Mouse (Mus musculus): Measurements from ENCODE around the gene Zmym3. TPM values are rescaled to one million over a fixed set of nuclear protein-coding genes. Genes with fewer than 3 reads are reported as not detected.
"Not testable (repeated sequence)": the region's sequence is repeated elsewhere in the genome, so short reads cannot be mapped to it uniquely, and the experiment has no call there.

The Zmym3 gene
- polyA plus RNA-seq, 1 experiment from 2014 or later, result 44.4 TPM

DNA sequence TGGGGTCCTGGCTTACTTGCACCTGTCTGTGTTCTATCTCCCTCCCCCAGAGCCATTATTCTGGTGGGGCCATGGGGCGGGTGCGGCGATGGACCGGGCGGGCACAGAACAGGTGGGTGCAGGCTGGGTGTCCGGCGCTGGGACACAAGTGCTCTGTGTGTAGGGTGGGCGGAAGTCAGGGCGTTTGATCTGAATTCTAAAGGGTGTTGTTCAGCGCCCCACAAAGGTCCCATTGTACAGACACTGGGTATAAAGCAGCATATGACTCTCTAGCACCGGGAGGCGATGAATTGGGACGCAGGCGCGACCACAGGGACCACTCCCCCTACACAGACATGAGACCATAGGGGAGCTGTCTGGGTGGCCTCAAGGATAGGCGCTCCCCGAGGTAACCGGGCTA, 37.2 kb downstream of the Zmym3 start:
- H3K36me3 ChIP-seq (ENCODE audit: control insufficient read depth, insufficient read depth, low read length), result no peaks in the 10 kb centered on the region
- ATAC-seq (no peak), DNase-seq (ENCODE audit: low spot score) (no peak)
- H3K4me1 ChIP-seq (ENCODE audit: control insufficient read depth, insufficient read depth, low read length), result no peaks in the 10 kb centered on the region
- H3K9me3 ChIP-seq (replicated peaks; ENCODE audit: control insufficient read depth, low read length), result no peaks in the 10 kb centered on the region
- no peak overlapping the region for H3K4me3 ChIP-seq (ENCODE audit: low read depth, low read length)
- H3K27ac ChIP-seq (ENCODE audit: low read depth, low read length), result no peak overlapping the region
- H3K9ac ChIP-seq (ENCODE audit: low read length), result no peak overlapping the region
- 29% methylated on average over 18 of the region's 18 CpGs for WGBS
- H3K4me2 ChIP-seq (ENCODE audit: low read length), result no peak overlapping the region
- H3K27me3 ChIP-seq (replicated peaks; ENCODE audit: control insufficient read depth, insufficient read depth, low read length), result 0 out of 2 replicates have a peak, but pooled peaks cover 14% of the 10 kb centered on the region

DNA sequence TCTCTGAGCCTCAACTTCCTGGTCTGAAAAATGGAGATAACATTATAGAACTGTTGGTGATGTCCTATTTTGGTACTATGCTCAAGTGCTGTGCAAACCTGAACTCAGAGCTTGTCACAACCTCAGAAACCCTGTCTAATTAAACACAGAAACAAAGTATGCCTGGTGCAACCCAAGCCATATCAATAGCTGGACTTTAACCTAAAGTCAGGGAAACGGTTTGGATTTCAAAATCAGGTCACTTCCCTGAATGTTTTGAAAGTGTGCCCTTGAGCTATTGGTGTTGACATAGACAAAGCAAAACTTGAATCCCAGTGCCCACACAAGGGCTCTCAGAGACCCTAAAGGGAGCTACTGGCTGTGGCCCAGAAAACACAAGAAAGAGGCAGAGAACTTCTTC, 40.9 kb downstream of the Zmym3 start:
- H3K27me3 ChIP-seq (replicated peaks; ENCODE audit: control insufficient read depth, insufficient read depth, low read length), result 0 out of 2 replicates have a peak, but pooled peaks cover 11% of the 10 kb centered on the region
- 74% methylated on average over 1 of the region's 1 CpGs for WGBS
- no peaks in the 10 kb centered on the region for H3K9me3 ChIP-seq (replicated peaks; ENCODE audit: control insufficient read depth, low read length)
- ATAC-seq, result no peak
- no peak overlapping the region for H3K4me2 ChIP-seq (ENCODE audit: low read length)
- no peak overlapping the region for H3K9ac ChIP-seq (ENCODE audit: low read length)
- H3K27ac ChIP-seq (ENCODE audit: low read depth, low read length), result no peak overlapping the region
- H3K36me3 ChIP-seq (ENCODE audit: control insufficient read depth, insufficient read depth, low read length), result no peaks in the 10 kb centered on the region
- no peaks in the 10 kb centered on the region for H3K4me1 ChIP-seq (ENCODE audit: control insufficient read depth, insufficient read depth, low read length)
- DNase-seq (ENCODE audit: low spot score), result no peak
- H3K4me3 ChIP-seq (ENCODE audit: low read depth, low read length), result no peak overlapping the region

DNA sequence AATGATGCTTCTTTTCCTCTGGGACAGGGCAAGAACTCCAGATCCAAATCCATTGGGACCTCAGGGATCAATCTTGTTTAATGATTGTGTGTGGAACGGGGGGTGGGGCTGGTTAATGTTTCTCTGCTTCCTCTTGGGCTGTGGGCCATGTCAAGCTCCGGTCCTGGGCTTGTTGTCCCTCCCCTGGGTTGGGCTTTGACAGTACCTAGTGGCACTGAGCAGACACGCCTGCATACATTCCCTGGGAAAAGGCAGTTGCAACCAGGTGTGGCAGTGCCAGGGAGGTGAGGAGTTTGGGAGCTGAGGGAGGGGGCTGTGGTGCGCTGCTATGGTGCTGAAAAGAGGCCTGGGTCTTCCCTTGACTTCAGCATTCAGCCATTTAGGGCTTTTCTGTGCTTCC, 43.6 kb downstream of the Zmym3 start:
- Histone ChIP-seq H3K4me1 (ENCODE audit: control insufficient read depth, insufficient read depth, low read length) (no peaks in the 10 kb centered on the region), H3K27ac (ENCODE audit: low read depth, low read length) (no peak overlapping the region), H3K36me3 (ENCODE audit: control insufficient read depth, insufficient read depth, low read length) (no peaks in the 10 kb centered on the region), H3K4me3 (ENCODE audit: low read depth, low read length) (no peak overlapping the region), H3K27me3 (replicated peaks; ENCODE audit: control insufficient read depth, insufficient read depth, low read length) (no peaks in the 10 kb centered on the region), H3K9ac (ENCODE audit: low read length) (no peak overlapping the region), H3K9me3 (replicated peaks; ENCODE audit: control insufficient read depth, low read length) (no peaks in the 10 kb centered on the region), H3K4me2 (ENCODE audit: low read length) (no peak overlapping the region)
- DNase-seq (ENCODE audit: low spot score) (no peak), ATAC-seq (no peak)
- WGBS, result 73% methylated on average over 4 of the region's 4 CpGs

DNA sequence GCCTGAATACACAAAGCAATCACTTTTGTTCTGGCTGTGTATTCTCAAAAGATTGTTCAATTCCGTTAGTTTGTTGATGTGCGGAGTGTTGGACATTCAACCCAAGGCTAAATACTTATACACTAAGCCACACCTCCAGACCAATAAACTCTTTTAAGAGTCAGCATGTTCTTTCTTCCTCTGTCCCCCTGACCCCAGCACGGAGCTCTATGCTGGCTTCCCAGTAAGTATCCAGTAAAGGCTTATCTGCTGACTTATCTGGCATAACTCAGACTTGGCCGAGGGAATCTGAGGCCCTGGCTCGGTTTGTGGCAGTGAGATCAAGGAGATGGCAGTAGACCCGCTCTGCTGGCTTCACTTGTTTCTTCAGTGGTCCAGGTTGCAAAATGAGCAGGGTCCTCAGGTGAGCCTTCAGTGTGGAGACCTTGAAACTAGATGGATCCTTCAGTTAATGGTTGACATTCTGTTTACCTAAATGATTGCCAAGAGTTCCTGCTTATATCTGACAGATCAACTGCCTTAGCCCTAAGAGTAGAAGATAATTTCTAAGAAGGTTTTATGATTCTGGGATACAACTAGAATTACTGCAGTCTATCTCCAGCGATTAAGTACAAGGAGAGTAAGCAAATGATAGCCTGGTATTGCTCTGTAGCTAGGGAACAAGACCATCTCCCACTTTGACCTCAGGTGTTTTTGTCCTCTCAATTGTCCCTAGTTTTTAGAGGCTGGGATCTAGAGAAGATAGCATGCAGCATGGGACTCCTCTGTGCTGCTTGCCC, 44.3 kb downstream of the Zmym3 start, which contains the start of gene Gjb1:
Gene Gjb1 (plus strand): TSS at position 189 of the 779 bp plus-strand sequence.
- Histone ChIP-seq H3K4me3 (ENCODE audit: low read depth, low read length) (no peak within 1 kb of the TSS), H3K27me3 (replicated peaks; ENCODE audit: control insufficient read depth, insufficient read depth, low read length) (no peaks in the 10 kb centered on the region), H3K9ac (ENCODE audit: low read length) (no peak within 1 kb of the TSS), H3K27ac (ENCODE audit: low read depth, low read length) (no peak within 1 kb of the TSS), H3K4me2 (ENCODE audit: low read length) (no peak within 1 kb of the TSS), H3K9me3 (replicated peaks; ENCODE audit: control insufficient read depth, low read length) (no peaks in the 10 kb centered on the region), H3K36me3 (ENCODE audit: control insufficient read depth, insufficient read depth, low read length) (no peaks in the 10 kb centered on the region), H3K4me1 (ENCODE audit: control insufficient read depth, insufficient read depth, low read length) (no peaks in the 10 kb centered on the region)
- WGBS, result 80% methylated on average over 7 of the region's 7 CpGs
- ATAC-seq (no peak), DNase-seq (ENCODE audit: low spot score) (no peak)

DNA sequence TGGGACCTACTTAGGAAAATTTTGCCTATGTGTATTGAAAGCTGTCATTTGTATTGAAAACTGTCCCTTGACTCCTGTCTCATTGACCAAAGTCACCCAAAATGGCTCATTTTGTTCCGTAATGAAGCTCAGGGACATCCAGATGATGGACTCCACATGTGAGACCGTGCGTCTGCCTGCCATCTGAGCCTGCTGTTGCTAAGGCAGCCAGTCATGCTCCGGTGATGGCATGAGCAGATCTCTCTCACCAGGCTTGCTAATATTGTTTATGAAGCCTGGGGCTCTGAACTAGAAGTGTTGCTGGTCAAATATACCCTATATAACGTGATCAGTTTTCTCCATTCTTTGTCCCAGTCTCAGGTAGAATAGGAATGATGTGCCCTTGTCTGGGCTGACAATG, 47.7 kb downstream of the Zmym3 start:
- Histone ChIP-seq H3K4me3 (ENCODE audit: low read depth, low read length) (no peak overlapping the region), H3K27ac (ENCODE audit: low read depth, low read length) (no peak overlapping the region), H3K4me1 (ENCODE audit: control insufficient read depth, insufficient read depth, low read length) (no peaks in the 10 kb centered on the region), H3K9me3 (replicated peaks; ENCODE audit: control insufficient read depth, low read length) (no peaks in the 10 kb centered on the region), H3K27me3 (replicated peaks; ENCODE audit: control insufficient read depth, insufficient read depth, low read length) (no peaks in the 10 kb centered on the region), H3K9ac (ENCODE audit: low read length) (no peak overlapping the region), H3K4me2 (ENCODE audit: low read length) (no peak overlapping the region), H3K36me3 (ENCODE audit: control insufficient read depth, insufficient read depth, low read length) (no peaks in the 10 kb centered on the region)
- DNase-seq (ENCODE audit: low spot score) (no peak), ATAC-seq (no peak)
- 82% methylated on average over 5 of the region's 5 CpGs for WGBS

DNA sequence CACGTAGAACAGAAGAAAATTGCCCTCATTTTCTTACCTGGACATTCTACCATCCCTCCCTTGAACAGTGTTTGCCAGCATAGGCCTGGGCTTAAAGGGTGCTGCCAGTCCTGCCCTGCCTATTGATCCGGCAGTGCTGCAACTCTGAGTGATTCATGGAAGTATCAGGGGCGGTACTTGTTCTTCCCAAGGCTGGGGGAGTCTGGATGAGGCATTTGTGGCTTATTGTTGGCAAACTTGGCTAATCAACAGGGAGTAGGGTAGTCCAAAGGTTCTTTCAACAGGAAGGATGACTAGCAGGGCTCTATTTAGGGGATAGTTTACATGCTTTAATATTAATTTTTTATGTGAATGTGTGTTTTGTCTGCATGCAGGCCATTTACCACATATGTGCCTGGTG, 50.1 kb downstream of the Zmym3 start:
- Histone ChIP-seq H3K27me3 (replicated peaks; ENCODE audit: control insufficient read depth, insufficient read depth, low read length) (no peaks in the 10 kb centered on the region), H3K9me3 (replicated peaks; ENCODE audit: control insufficient read depth, low read length) (no peaks in the 10 kb centered on the region), H3K36me3 (ENCODE audit: control insufficient read depth, insufficient read depth, low read length) (no peaks in the 10 kb centered on the region), H3K4me3 (ENCODE audit: low read depth, low read length) (no peak overlapping the region), H3K4me2 (ENCODE audit: low read length) (no peak overlapping the region), H3K4me1 (ENCODE audit: control insufficient read depth, insufficient read depth, low read length) (no peaks in the 10 kb centered on the region), H3K27ac (ENCODE audit: low read depth, low read length) (no peak overlapping the region), H3K9ac (ENCODE audit: low read length) (no peak overlapping the region)
- no peak for ATAC-seq
- no peak for DNase-seq (ENCODE audit: low spot score)
- 71% methylated on average over 3 of the region's 3 CpGs for WGBS

DNA sequence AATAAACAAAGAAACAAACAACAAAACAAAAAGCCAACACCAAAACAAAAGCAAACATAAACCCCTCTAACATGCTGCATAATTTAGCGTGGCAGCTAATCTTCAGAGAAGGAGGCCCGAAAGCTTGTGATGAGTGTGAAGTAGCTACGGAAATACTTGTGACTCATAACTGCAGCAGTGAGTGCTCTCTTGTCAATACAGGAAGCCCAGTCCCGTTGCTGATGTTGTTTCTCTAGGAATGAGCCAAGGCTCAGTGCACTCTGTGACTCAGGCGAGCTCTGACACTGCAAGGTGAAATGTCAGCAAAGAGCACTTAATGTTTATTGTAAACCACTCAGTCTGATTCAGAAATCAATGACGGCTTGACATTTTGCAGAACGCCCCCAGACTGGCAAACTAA, 51.6 kb downstream of the Zmym3 start:
- no peak overlapping the region for H3K4me2 ChIP-seq (ENCODE audit: low read length)
- no peaks in the 10 kb centered on the region for H3K36me3 ChIP-seq (ENCODE audit: control insufficient read depth, insufficient read depth, low read length)
- DNase-seq (ENCODE audit: low spot score) (no peak), ATAC-seq (no peak)
- no peak overlapping the region for H3K9ac ChIP-seq (ENCODE audit: low read length)
- H3K4me3 ChIP-seq (ENCODE audit: low read depth, low read length), result no peak overlapping the region
- H3K9me3 ChIP-seq (replicated peaks; ENCODE audit: control insufficient read depth, low read length), result no peaks in the 10 kb centered on the region
- H3K4me1 ChIP-seq (ENCODE audit: control insufficient read depth, insufficient read depth, low read length), result no peaks in the 10 kb centered on the region
- H3K27ac ChIP-seq (ENCODE audit: low read depth, low read length), result no peak overlapping the region
- H3K27me3 ChIP-seq (replicated peaks; ENCODE audit: control insufficient read depth, insufficient read depth, low read length), result no peaks in the 10 kb centered on the region
- WGBS, result 85% methylated on average over 7 of the region's 7 CpGs

DNA sequence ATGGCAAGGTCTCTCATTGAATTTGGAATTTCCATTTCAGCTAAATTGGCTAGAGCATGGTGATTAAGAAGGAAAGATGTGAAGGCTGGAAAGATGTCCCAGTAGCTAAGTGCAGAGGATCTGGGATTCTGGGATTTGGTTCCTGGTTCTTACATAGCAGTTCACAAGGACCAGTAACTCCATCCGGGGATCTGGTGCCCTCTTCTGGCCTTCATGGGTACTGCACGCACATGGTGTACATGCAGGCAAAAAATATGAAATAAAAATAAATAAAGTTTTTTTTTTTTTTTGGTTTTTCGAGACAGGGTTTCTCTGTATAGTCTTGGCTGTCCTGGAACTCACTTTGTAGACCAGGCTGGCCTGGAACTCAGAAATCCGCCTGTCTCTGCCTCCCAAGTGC, 61.7 kb downstream of the Zmym3 start:
- not testable (repeated sequence) for H3K27ac ChIP-seq (ENCODE audit: low read depth, low read length); ATAC-seq; H3K9me3 ChIP-seq (replicated peaks; ENCODE audit: control insufficient read depth, low read length); H3K27me3 ChIP-seq (replicated peaks; ENCODE audit: control insufficient read depth, insufficient read depth, low read length); H3K4me1 ChIP-seq (ENCODE audit: control insufficient read depth, insufficient read depth, low read length); DNase-seq (ENCODE audit: low spot score); H3K4me2 ChIP-seq (ENCODE audit: low read length); H3K4me3 ChIP-seq (ENCODE audit: low read depth, low read length); H3K36me3 ChIP-seq (ENCODE audit: control insufficient read depth, insufficient read depth, low read length); H3K9ac ChIP-seq (ENCODE audit: low read length)
- 63% methylated on average over 3 of the region's 4 CpGs for WGBS
